Mouse (Mus musculus) brain, embryonic 14.5 days (tissue): ENCODE measurements around the gene Fstl4.

ENCODE experiments used
- CTCF ChIP-seq: fragments of 200-500 bp; IDR thresholded peaks from 2 replicates; pipeline ENCODE4 v1.5.1; 2012; ENCODE audit warnings: inconsistent platforms, mild to moderate bottlenecking, moderate library complexity, borderline replicate concordance; ENCODE audit not compliant: insufficient read depth, insufficient read length; ENCODE audit errors: extremely low read depth
- POLR2A ChIP-seq: fragments of 200-500 bp; IDR thresholded peaks from 2 replicates; pipeline ENCODE4 v1.6.1; 2012; ENCODE audit warnings: mild to moderate bottlenecking, inconsistent platforms, borderline replicate concordance; ENCODE audit not compliant: poor library complexity, insufficient read depth, insufficient read length, severe bottlenecking; ENCODE audit errors: extremely low read depth

- TF ChIP-seq CTCF (no peak), POLR2A (no peak)
These were observed 125.1 kb downstream of the Fstl4 start for GRCm38 (mm10) chr11:52889527-52889926.
